Mouse (Mus musculus): ENCODE data around the gene Ajm1. TPM values are rescaled to one million over a fixed set of nuclear protein-coding genes. Genes with fewer than 3 reads are reported as not detected.
"Not testable (repeated sequence)": the region's sequence is repeated elsewhere in the genome, so short reads cannot be mapped to it uniquely, and the experiment has no call there.

Gene Ajm1
- polyA plus RNA-seq, 1 experiment, result not detected

DNA sequence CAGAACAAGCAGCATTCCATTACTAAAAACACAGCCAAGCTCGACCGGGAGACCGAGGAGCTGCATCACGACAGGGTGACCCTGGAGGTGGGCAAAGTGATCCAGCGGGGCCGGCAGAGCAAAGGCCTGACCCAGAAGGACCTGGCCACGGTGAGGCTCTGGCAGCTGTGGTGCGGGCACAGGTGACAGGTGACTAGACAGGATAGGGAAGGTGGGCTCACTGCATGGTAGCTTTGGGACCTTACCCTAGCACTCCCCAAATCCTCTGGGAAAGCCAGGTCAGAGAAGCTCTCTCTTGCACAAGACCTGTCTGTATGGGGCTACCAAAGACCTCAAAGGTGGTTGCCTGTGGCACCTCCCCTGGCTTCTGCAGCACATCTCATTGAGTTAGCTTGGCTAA lies 21.0 kb downstream of the Ajm1 start:
- H3K4me1 ChIP-seq (ENCODE audit: control insufficient read depth, insufficient read depth, low read length), result peaks cover 3% of the 10 kb centered on the region; the same call in 1 of the 2 replicates
- H3K27ac ChIP-seq (ENCODE audit: insufficient read depth, low read depth, low read length), result no peak overlapping the region
- H3K4me3 ChIP-seq (ENCODE audit: insufficient read depth, low read depth, low read length), result no peak overlapping the region
- WGBS, result 85% methylated on average over 8 of the region's 8 CpGs
- TF ChIP-seq POLR2A (IDR thresholded peaks at IDR 0.05; ENCODE audit: insufficient read depth, low read depth, low read length), result no peak
- no peak for TF ChIP-seq CTCF (IDR thresholded peaks at IDR 0.05; ENCODE audit: insufficient read depth, low read depth, low read length)

- TF ChIP-seq POLR2A (IDR thresholded peaks at IDR 0.05; ENCODE audit: insufficient read depth, low read depth, low read length) (no peak), CTCF (IDR thresholded peaks at IDR 0.05; ENCODE audit: insufficient read depth, low read depth, low read length) (no peak)
- Histone ChIP-seq H3K27ac (ENCODE audit: insufficient read depth, low read depth, low read length) (no peak overlapping the region), H3K4me1 (ENCODE audit: control insufficient read depth, insufficient read depth, low read length) (peaks cover 3% of the 10 kb centered on the region; the same call in 1 of the 2 replicates), H3K4me3 (ENCODE audit: insufficient read depth, low read depth, low read length) (no peak overlapping the region)
- WGBS, result 34% methylated on average over 6 of the region's 6 CpGs
Measured at GRCm38 (mm10) chr2:25558774-25559173, 22.8 kb downstream of the Ajm1 start.

GRCm38 (mm10) chr2:25557964-25558360 lies 23.6 kb downstream of the Ajm1 start:
- WGBS, result 1% methylated on average over 24 of the region's 24 CpGs

GRCm38 (mm10) chr2:25557221-25557963 lies 24.2 kb downstream of the Ajm1 start, which contains the start of gene Edf1:
Edf1 (plus strand) TSS chr2:25557847.
- Histone ChIP-seq H3K4me3 (ENCODE audit: insufficient read depth, low read depth, low read length) (peak within 1 kb of the TSS; percentile 83), H3K4me1 (ENCODE audit: control insufficient read depth, insufficient read depth, low read length) (peaks cover 3% of the 10 kb centered on the region; the same call in 1 of the 2 replicates), H3K27ac (ENCODE audit: insufficient read depth, low read depth, low read length) (peak within 1 kb of the TSS; percentile 66)
- WGBS, result under 1% methylated on average over 61 of the region's 61 CpGs
- peak; percentile 12; the same call in 1 of the 2 replicates for TF ChIP-seq CTCF (IDR thresholded peaks at IDR 0.05; ENCODE audit: insufficient read depth, low read depth, low read length)
- peak; percentile 77 for TF ChIP-seq POLR2A (IDR thresholded peaks at IDR 0.05; ENCODE audit: insufficient read depth, low read depth, low read length)

More at GRCm38 (mm10) chr2:25557964-25558360, 23.6 kb downstream of the Ajm1 start:
- H3K27ac ChIP-seq (ENCODE audit: insufficient read depth, low read depth, low read length), result peak overlapping the region; percentile 47; the same call in 1 of the 2 replicates
- H3K4me1 ChIP-seq (ENCODE audit: control insufficient read depth, insufficient read depth, low read length), result peaks cover 3% of the 10 kb centered on the region; the same call in 1 of the 2 replicates
- TF ChIP-seq POLR2A (IDR thresholded peaks at IDR 0.05; ENCODE audit: insufficient read depth, low read depth, low read length) (no peak), CTCF (IDR thresholded peaks at IDR 0.05; ENCODE audit: insufficient read depth, low read depth, low read length) (no peak)
- H3K4me3 ChIP-seq (ENCODE audit: insufficient read depth, low read depth, low read length), result peak overlapping the region; percentile 83

DNA sequence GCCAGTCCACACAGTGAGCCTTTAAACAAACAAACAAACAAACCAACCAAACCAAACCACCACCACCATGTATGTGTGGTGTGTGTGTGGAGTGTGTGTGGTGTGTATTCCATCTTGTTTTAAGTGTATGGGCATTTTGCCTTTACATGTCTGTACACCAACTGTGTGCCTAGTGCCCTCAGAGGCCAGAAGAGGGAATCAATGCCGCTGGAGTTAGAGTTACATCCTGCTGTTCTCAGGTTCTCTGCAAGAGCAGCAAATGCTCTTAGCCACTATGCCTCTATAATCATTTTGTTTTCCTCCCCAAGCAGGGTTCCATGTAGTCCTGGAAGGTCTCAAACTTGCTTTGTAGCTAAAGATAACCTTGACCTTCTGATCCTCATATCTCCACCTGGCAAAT lies 25.3 kb downstream of the Ajm1 start:
- no peak for TF ChIP-seq POLR2A (IDR thresholded peaks at IDR 0.05; ENCODE audit: insufficient read depth, low read depth, low read length)
- TF ChIP-seq CTCF (IDR thresholded peaks at IDR 0.05; ENCODE audit: insufficient read depth, low read depth, low read length), result no peak
- 63% methylated on average over 1 of the region's 1 CpGs for WGBS
- H3K27ac ChIP-seq (ENCODE audit: insufficient read depth, low read depth, low read length), result no peak overlapping the region

DNA sequence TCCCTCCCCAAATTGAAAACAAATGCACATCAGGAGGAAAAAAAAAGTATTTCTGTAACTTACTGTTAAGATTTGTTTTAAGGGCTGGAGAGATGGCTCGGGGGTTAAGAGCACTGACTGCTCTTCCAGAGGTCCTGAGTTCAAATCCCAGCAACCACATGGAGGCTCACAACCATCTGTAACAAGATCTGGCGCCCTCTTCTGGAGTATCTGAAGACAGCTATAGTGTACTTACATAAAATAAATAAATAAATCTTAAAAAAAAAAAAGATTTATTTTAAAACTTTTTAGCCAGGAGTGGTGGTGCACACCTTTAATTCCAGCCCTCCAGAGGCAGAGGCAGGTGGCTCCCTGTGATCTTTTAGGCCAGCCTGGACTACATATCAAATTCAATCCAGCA lies 26.1 kb downstream of the Ajm1 start:
- not testable (repeated sequence) for H3K4me1 ChIP-seq (ENCODE audit: control insufficient read depth, insufficient read depth, low read length); H3K4me3 ChIP-seq (ENCODE audit: insufficient read depth, low read depth, low read length); H3K27ac ChIP-seq (ENCODE audit: insufficient read depth, low read depth, low read length)
- WGBS, result 54% methylated on average over 2 of the region's 2 CpGs

More for the DNA sequence above, 25.3 kb downstream of the Ajm1 start:
- Histone ChIP-seq H3K4me3 (ENCODE audit: insufficient read depth, low read depth, low read length) (no peak overlapping the region), H3K4me1 (ENCODE audit: control insufficient read depth, insufficient read depth, low read length) (peaks cover 3% of the 10 kb centered on the region; the same call in 1 of the 2 replicates)

GRCm38 (mm10) chr2:25553171-25553786 lies 28.3 kb downstream of the Ajm1 start:
- not testable (repeated sequence) for H3K27ac ChIP-seq (ENCODE audit: insufficient read depth, low read depth, low read length); H3K4me3 ChIP-seq (ENCODE audit: insufficient read depth, low read depth, low read length); H3K4me1 ChIP-seq (ENCODE audit: control insufficient read depth, insufficient read depth, low read length)
- 83% methylated on average over 4 of the region's 4 CpGs for WGBS

DNA sequence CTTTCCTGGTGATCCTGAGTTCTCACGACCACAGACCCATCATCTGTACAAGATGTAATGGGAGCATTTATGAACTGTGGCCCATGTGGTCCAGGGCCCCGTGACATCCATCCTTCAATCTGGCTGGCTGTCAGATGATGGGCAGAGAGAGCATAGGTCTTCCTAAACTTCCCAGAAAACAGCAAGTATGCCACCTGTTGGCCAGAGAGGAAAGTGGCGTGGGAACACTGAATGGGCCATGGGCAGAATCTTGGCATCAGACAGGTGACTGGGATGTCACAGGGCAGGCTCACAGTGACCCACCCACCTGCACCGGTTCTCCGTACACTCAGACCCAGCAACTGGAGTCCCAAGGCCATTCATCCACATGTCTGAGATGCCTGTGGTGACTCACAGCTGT lies 30.4 kb downstream of the Ajm1 start:
- 29% methylated on average over 5 of the region's 5 CpGs for WGBS
- no peak overlapping the region for H3K27ac ChIP-seq (ENCODE audit: insufficient read depth, low read depth, low read length)
- H3K4me3 ChIP-seq (ENCODE audit: insufficient read depth, low read depth, low read length), result no peak overlapping the region
- no peak for TF ChIP-seq CTCF (IDR thresholded peaks at IDR 0.05; ENCODE audit: insufficient read depth, low read depth, low read length)
- no peak for TF ChIP-seq POLR2A (IDR thresholded peaks at IDR 0.05; ENCODE audit: insufficient read depth, low read depth, low read length)
- 0 out of 2 replicates have a peak, but pooled peaks cover 1% of the 10 kb centered on the region for H3K4me1 ChIP-seq (ENCODE audit: control insufficient read depth, insufficient read depth, low read length)
